Mouse (Mus musculus): ENCODE data around the gene Brf1.

Brf1 gene

DNA sequence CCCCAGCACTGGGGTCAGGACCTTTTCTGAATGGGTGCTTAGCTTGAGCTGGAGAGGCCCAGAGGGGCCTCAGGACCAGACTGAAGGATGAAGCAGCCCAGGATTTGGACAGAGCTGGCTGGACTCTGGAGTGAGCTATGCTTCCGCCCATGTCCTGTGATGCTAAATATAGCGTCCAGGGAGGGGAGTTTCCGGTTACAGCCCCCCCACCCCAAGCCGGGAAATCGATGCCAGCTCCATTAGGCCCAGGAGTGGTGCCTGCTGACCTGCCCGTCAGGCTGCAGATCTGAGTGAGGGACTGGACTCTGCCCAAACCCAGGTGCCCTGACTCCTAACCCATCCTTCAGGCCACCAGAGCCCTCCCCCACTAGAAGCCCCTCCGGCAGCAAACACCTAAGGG lies 67.9 kb downstream of the Brf1 start:
- no peak for DNase-seq

DNA sequence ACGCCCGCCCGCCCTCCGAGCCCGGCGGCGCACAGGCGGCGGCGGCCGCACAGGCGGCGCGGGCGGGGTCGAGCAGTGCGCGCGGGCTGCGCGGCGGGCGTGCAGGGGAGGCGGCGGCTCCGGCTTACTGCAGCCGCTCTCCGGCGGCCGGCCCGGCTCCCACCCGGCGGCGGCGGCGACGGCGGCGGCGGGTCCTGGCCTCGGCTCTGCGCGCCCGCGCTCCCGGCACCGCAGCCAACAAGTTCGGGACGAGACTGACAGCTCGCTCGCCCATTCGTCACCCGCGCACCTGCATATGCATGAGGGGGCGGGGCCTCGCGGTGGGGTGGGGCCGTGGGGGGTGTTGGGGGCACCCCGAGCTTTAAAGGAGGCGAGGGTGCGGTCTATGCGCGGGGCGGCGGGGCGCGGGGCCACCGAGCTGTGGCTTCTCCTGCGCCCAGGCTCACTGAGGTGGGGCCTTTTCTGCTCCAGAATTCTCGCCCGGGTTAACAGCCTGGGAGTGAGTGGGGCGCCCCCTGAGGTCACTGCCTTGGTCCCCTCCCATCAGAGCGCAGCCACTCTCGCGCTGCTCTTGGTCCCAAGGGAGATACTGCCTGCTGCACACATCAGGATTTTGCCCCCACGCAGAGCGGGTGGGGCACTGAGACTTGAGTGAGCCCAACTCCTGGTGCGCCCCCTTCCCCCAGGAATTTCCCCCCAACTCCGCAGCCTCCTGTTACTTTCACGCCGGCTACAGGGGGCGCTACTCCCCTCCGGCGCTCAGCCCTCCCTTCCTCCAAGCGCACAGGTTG lies 70.7 kb downstream of the Brf1 start, which contains the start of gene Jag2:
Gene Jag2 (minus strand): TSS at position 215 of the 791 bp plus-strand sequence.
- DNase-seq, result peak; percentile 36 to 43

DNA sequence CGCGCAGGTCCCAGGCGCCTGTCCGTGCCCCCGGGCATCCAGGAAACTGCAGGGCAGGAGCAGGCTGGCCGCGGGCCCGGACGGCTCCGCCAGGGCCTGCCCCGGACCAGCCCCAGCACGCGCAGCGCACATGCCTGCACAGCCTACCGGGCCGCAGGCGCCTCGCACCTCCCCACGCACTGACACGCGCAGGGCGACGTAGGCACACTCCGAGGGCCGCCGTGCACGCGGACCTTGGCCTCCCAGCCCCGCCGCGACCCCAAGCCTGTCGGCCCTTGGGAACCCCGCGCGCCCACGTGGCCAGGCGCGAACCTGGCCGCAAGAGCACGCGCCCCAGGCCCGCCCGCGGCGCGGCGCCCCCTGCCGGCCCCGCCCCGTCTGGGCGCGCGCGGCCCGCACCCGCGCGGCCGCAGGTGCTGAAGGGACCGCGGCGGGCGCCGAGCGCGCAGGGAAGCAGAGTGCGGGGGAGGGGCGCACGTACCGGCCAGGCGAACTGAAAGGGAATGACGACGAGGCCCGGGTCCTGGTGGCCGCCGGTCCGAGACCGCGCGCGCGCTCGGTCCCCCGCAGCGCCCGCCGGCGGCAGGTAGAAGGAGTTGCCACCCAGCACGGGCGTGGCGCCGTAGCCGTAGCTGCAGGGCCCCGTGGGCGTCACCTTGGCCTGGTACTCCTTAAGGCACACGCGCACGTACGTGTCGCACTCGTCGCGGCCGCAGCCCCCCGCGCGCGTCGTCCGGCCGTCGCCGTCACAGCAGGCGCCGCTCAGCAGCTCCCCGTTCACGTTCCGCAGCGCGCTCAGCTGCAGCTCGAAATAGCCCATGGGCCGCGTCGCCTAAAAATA lies 71.9 kb downstream of the Brf1 start:
- peak; percentile 42 to 46 for DNase-seq

- DNase-seq, result no peak
Observed at GRCm38 (mm10) chr12:112927265-112927664, 73.2 kb downstream of the Brf1 start.

DNA sequence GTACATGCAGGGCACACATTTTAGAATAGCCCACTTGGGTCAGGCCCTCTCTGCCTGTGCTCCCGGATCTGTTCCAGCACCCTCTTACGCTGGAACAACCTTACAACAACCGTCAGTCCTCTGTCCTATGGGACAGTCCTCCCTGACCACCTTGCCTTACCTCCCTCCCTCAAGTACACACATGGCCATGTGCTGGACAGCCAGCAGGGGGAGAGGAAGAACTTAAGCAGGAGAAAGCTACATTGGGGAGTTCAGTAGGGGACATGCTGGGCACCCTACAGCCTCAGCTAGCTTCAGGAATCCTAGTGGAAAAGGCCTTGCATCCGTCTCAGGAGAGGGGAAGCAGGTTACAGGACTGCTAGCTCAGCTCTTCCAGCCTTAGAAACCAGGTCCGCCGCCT lies 74.6 kb downstream of the Brf1 start:
- no peak for DNase-seq

GRCm38 (mm10) chr12:112922541-112922940 lies 78.0 kb downstream of the Brf1 start:
- DNase-seq, result no peak

DNA sequence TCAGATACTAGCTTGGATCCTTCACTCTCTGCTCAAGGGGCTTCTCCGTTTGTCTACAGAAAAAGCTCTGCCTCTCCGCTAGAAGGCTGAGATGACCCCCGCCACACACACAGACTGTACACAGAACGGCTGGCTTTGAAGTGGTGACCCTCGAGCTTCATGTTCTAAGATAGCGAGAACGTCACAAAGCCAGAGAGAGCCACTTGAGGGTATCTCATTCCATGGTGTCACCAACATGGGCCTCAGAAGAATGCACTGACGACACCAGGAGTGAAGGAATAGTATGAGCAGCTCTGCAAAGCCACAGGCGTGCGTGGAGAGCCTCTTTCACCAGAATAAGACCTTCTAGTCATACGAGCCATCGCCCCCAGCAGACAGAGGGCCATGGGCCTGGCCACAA lies 79.0 kb downstream of the Brf1 start:
- DNase-seq, result no peak

DNA sequence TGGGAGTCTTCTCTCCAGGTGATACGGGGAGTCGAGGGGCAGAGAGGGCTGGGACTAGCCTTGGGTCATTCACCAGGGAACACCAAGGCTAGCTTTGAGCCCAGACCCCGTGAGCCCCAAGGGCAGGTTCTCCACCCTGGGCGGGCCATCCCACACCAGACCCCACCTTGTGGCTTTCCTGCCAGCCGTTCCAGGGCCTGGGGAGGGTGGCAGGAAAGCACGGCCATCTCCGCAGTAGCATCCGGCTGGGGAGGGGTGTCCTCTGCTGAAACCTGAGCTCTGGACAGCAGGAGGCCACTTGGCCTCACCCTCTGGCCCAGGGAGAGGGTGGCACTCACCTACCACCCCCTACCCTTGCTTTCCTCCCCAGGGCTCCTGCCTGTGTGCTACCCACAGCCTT lies 82.6 kb downstream of the Brf1 start:
- no peak for DNase-seq

DNA sequence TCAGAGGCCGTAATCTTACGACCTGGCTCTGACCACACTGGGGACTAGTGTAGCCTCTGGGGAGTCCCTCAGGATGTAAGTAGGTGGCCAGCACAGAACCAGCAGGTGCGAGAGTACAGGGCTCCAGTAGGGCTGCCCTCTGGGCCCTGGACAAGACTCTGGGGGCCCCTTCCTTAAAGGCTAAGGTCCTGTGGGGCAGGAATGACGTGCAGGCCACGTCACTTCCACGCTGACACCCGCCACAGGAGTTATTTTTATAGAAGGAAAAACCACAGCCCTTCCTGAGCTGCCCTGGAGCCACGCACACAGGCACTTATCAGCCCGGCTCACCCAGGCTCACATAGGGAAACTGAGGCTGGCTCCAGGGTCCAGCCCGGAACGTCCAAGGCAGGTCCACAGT lies 83.0 kb downstream of the Brf1 start:
- DNase-seq, result no peak

DNA sequence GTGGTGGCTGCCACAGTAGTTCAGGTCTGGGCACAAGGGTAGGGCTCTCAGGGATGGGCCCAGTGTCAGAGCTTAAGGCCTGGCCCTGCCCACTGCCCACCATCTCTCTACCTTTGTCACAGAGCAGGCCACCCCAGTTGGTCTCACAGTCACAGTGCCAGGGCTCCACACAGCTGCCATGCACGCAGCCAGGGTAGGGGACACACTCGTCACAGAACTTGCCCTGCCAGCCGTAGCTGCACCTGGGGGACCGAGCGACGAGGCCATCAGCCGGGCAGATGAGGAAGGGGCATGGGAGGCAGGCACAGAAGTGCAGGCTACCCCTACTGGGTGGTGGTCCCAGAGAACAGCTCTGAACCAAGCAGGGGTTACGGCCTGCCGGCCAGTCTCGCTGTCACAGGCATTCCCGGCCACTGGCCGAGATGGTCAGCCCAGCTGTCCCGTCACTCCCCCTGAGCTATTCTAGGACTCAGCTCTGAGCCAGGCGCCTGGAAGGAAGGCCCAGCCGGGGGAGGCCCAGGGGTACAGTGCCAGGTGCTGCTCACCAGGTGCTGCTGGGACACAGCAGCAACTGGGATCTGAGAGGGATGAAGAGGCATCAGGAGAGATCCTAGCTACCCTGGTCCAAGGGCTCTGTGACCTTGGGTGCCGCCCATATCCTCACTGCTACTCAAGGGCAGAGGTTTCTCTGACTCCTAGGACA lies 83.7 kb downstream of the Brf1 start:
- DNase-seq, result no peak

- DNase-seq, result no peak
Observed at GRCm38 (mm10) chr12:112915587-112915986, 84.9 kb downstream of the Brf1 start.

- DNase-seq, result no peak
Observed at GRCm38 (mm10) chr12:112914527-112914926, 86.0 kb downstream of the Brf1 start.

DNA sequence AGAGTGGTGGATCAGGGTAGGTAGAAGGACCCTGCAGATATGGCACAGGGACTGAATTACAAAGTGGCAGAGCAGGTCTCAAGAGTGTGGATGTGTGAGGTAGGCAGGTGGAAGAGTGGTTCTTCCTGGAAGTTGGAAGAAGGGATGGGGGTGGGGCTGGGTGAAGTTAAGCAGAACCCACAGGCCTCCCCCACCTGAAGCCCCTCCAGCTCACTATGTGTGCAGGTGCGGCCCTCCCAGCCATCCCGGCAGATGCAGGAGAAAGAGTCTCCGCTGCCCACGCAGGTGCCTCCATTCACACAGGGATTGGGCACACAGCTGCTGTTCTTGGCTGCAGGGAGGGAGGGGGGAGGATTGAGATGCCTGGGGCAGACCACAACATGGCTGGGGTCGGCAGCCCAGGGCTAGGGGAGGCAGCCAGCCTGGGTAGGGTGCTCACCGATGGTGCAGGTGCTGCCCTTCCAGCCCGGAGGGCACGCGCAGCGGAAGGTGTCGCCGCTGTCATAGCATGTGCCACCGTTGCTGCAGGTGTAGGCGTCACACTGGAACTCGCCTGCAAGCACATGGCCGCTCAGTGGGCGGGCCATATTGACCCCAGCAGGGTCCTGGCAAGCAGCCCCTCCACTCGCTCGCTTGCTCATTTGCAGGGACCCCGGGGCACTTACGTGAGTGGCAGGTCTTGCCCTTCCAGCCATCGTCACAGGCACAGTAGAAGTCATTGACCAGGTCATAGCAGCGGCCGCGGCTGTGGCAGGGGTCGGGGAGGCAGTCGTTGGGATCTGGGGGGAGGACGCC lies 87.4 kb downstream of the Brf1 start:
- no peak for DNase-seq

GRCm38 (mm10) chr12:112911701-112912100 lies 88.8 kb downstream of the Brf1 start:
- no peak for DNase-seq
